Mouse (Mus musculus) thymus, postnatal 14 days (tissue): ENCODE measurements around the gene Pip5k1c.

ENCODE experiments used
- DNase-seq: peaks from one replicate; pipeline ENCODE4 v3.0.0; 2021

The Pip5k1c gene

DNA sequence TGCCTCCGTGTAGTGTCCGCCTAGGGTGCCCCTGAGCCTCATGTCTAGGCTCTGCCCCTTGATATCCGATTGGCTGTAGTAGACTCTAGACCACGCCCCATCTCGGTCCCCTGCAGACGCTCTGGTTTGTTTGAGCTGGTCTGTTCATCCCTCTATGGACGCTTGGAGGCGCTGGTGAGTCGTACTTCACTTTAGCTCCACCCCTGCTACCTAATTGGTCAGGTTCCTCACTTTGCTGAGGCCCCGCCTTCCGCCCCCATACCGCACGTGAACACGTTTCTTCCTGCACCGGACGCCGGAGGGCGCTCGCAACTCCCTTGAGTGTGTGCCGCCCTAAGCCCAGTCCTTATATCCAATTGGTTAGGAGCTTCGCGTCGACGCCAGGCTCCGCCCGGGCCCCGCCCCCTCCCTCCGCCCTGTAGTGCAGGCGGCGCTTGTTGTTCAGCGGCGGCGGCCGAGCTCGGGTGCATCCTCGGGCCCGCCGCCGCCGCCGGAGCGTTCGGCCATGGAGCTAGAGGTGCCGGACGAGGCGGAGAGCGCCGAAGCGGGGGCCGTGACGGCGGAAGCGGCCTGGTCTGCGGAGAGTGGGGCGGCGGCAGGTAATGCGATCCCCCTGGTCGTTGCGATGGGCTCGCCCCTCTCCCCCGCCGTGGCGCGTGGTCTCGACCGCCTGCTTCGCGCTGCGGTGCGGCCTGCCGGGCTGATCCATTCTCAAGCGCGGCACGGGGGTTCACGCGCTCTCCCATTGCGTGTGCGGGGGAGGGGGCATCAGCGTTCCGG, at the start of gene Pip5k1c:
Gene Pip5k1c (plus strand): TSS at position 410 of the 780 bp plus-strand sequence.
- peak; percentile 99 for DNase-seq

DNA sequence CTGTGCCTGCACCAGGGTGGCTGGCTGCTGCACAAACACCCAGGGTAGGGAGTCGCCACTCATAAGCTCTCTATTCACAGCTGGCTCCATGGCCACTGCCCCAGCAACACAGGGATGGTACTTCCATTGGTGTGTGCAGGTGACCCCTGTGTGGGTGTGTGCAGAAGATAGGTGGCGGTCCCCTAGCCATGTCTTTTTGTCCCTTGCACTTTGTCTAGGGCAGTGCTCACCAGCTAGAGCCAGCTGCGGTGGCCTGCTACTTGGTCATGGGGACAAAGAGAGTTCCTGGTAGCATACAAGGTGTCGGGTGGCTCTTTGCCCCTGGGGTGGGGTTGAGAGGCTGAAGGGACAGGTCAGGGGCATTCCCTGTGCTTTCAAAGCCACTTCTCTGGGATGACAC, 48.6 kb upstream of the Pip5k1c start:
- DNase-seq = no peak

DNA sequence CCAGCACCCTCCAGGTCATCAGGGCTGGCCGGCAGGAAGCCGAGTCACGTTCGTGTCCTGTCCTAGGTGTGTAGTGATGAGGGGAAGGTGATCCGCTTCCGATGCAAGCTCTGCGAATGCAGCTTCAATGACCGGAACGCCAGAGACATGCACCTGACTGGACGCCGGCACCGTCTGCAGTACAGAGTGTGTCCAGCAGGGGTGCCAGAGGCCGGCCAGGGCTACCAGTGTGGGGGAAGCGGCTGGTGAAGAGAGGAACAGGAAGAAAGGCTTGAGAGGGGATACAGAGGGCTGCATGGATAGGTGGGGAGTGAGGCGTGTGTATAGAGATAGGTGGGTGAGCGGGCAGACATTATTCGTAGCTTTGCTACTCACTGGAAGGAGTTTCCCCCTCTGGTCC, 48.2 kb upstream of the Pip5k1c start:
- peak; percentile 87 for DNase-seq

- no peak for DNase-seq
These were observed 47.6 kb upstream of the Pip5k1c start for GRCm38 (mm10) chr10:81245166-81245565.

DNA sequence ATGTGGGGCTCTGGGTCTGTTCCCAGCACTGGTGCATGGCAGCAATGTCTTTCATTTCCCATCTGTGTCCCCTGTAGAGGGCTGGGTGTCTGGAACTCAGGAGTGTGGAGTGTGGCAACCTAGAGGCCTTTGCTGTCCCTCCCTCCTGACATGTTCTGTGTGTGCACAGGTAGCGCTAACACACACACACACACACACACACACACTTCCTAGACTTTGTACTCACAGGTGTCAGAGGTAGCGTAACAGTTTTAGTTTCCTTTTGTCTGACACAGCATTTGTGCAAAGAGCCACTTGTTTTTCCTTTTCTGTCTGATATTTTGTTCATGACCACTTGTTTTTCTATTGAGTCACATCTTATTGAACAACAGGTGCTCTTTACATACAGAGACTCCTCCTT, 45.0 kb upstream of the Pip5k1c start:
- peak; percentile 64 for DNase-seq

- no peak for DNase-seq
These were observed 43.3 kb upstream of the Pip5k1c start for GRCm38 (mm10) chr10:81249442-81249841.

DNA sequence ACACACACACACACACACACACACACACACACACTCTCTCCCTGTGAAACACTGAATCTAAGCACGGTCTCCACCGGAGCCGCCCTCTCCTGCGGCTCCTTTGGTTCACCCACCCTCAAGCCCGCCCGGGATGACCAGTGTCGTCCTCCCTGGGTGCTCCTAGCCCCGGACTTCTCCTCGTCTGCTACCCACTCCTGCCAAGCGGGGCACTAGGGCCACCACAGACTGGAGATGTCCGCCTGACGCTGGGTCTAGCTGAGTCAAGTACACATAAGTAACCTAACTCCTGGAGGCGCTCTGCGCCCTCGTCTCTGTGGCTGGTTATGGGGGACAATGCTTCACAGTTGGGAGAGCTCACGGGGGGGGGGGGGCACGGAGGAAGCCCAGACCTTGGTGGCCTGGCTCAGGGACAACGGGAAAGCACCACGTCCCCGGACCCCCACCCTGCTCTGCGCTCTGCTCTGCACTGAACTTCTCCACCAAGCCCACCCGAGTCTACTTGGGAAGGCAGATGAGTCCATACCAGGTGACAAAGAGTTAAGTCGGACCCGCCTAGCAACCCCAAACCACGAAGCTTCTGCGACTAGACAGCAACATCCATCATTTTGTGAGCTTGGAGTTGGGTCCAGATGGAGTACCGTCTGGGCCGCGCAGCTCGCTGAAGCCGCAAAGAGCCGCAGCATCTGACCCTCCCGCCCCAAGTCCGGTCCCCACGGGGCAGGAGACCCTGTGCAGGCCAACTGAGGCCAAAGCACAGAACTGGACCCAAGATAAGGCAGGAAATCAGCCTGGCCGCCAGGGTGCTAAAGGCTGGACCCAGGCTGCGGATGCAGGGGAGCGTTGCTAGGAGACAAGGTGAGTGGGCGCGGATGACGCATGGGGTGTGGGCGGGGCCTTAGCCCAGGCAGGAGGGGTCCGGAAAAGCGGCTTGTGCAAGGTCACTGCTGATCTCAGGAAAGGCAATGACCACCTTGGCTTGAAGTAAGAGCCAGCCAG, 40.0 kb upstream of the Pip5k1c start, which contains the start of gene Matk:
Gene Matk (plus strand): TSS at position 512 of the 996 bp plus-strand sequence.
- peak; percentile 79 for DNase-seq

DNA sequence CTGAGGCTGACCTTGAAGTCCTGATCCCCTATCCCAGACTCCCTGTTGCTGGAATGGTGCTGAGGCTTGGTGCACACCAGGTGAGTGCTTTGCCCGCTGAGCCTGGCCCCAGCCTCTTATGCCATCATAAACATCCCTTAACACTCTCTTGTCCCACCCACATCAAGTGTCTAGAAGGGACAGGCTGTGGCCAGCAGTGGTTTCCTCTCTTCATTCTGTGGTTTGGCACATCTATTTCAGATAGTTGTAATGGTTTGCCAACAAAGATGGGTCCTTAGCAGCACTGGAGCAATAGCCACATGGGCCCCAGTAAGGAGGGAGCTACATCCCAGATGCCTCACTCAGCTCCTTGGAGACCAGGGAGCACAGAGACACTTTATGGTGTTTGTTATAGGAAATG, 37.9 kb upstream of the Pip5k1c start:
- no peak for DNase-seq

DNA sequence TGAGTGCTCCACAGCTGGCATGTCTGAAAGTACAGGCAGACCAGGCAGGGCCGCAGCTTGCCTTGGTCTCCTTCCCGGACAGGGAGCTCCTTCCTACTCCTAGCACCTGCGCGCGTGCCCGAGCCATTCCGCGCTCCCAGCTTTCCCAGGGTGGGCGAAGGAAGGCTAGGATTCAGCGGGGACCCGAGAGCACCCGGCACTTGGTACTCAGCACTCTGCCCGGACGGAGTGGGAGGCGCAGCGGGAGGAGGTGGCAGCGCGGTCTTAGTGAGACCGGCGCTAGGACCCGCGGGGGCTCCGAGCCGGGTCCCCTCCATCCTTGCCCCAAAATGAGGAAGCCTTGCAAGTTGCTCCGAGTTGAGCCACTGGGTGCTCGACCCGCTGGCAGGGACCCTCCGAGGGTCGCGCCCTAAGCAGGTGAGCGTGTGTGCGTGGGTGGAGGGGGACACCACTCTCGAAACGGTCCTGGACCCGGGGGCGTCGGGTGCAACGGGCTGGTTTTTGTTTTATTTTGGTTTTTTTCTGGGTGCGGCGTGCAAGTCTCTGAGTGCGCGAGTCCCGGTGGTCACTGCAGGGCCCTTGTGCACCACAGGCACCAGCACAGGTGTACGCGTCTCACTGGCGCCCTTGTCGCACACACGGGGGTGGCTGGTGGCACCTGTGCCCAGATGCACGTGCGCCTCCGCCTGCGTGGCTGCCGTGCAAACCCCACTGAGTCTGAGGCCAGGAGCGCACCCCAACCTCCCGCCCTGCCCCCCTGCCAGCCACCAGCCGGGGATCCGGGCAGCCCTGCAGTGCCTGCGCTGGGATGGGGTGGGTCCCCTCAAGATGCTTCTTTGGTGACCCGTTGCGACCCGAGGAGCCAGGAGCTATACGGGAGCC, 35.4 kb upstream of the Pip5k1c start:
- DNase-seq = peak; percentile 76

- no peak for DNase-seq
These were observed 33.4 kb upstream of the Pip5k1c start for GRCm38 (mm10) chr10:81259225-81259884.

DNA sequence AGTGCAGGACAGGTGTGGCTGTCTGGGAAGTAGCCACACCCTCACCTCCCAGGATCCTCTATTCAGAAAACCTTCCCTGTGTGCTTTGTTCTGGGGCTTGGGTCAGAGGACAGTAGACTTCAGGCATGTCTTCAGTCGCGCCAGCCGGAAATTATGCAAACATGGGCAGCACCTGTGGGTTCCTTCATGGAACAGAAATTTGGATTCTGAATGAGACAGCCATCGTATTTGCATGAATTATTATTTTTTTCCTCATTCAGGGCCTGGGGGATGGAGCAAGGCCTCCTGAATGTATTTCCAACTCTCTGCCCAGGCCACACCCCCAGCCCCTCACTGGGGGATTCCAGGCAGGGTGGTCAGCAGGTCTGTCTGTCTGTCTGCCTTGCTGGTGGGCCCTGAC, 31.7 kb upstream of the Pip5k1c start:
- DNase-seq = no peak

- DNase-seq = no peak
These were observed 27.2 kb upstream of the Pip5k1c start for GRCm38 (mm10) chr10:81265540-81265939.

- DNase-seq = peak; percentile 97
These were observed 26.3 kb upstream of the Pip5k1c start, which contains the start of the genes Mrpl54 and Apba3 for GRCm38 (mm10) chr10:81266211-81267105. TSS of gene Mrpl54 (minus strand) at chr10:81266934. TSS of gene Apba3 (plus strand) at chr10:81266960.

DNA sequence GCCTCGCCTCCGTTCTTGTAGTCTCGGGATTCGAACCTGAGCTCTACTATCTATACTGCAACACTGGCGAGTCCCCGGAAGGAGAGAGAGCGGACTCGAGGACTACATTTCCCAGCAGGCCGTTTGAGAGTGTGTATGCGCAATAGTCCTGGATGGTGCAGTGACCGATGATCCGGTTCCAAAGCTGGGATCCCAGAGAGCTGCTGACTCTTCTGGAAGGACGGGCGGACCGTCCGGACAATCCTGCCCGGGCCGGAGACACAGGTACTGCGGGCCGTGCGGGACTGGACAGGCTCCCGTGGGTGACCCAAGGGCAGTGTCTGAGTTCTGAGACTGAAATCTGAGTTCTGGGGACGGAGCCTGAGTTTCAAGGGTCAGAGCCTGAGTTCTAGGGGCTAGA, 24.7 kb upstream of the Pip5k1c start:
- peak; percentile 74 for DNase-seq

GRCm38 (mm10) chr10:81268643-81269412, 23.9 kb upstream of the Pip5k1c start:
- DNase-seq = no peak

GRCm38 (mm10) chr10:81272356-81272755, 20.4 kb upstream of the Pip5k1c start:
- no peak for DNase-seq

DNA sequence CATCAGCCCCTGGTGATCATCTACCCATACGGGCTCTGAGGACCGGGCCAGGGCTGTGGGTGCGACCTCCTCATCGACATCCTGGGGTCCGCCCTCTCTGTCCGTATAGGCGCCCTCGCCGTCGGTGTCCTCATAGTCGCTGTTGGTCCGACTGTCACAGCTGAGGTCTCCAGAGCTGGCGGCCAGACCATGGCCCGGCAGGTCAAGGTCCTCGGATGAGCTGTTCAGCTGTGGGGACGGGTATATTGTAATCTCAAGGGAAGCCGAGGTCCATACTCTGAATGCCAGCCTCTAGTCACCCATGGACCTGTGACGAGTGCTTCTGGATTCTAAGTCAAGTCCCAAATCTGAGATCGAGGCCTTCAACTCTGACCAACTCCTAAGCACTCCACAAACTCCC, 18.9 kb upstream of the Pip5k1c start:
- no peak for DNase-seq

- DNase-seq = no peak
These were observed 15.1 kb upstream of the Pip5k1c start for GRCm38 (mm10) chr10:81277676-81278075.

- DNase-seq = no peak
These were observed 13.3 kb upstream of the Pip5k1c start for GRCm38 (mm10) chr10:81279496-81279895.

- no peak for DNase-seq
These were observed 8.6 kb upstream of the Pip5k1c start for GRCm38 (mm10) chr10:81284189-81284588.
